Mouse (Mus musculus) mesoderm, embryonic 11.5 days (tissue): ENCODE results near the gene Mycbp2.

Source experiments
- DNase-seq: peaks from one replicate; pipeline ENCODE4 v3.0.0-alpha.2; 2012; ENCODE audit warnings: low read depth, low spot score

Gene Mycbp2

DNA sequence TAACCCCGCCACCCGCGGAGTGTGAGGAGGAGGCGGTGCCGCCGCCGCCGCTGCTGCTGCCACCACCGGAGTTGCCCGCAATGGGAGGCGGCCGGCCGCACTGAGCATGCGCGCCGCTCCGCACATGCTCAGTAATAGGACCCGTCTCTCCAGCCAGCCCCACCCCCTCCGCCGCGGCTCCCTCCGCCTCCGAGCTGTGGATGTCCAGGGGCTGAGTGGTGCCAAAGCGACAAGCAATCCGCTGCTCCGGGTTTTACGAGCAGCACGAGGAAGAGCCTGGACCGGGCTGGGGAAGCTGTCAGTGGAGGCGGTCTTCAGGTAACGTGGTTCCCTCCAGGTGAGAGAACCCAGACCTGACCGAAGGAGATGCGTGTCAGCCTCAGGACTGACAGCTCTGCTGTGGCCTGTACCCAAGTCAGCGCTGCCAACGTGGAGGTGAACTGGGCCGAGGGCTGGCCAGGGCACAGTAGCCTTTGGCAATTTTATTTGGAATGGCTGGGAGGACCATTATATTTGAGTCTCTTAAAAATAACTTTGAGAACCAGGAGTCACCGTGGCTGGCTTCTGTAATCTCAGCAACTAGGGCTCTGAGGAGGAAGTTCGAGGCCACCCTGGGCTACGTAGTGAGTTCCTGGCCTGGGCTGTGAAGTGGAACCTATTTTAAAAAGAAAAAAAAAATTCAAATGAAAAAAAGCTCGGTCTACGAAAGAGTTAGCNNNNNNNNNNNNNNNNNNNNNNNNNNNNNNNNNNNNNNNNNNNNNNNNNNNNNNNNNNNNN lies at the start of gene Mycbp2:
Gene Mycbp2, minus strand, starts transcription at position 86 of the 777 bp plus-strand sequence.
- DNase-seq: peak; percentile 97

DNA sequence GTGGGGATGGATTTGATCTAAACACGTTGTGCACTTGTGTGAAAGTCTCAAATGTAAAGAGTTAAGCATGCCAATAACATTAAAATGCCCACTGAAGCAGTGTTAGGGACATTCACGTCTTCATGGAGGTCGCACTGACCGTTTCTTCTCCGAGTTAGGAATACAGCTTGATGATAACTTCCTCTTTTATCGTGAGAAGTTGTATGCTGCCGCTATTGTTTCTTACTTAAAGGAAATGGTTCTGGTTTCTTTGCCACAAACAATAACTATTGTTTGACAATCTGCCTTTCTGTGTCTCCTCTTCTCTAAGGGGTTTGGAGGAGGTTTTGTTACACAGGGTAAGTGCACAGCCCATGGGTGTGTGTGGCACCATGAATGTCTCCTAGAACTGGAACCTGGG lies 45.8 kb upstream of the Mycbp2 start:
- no peak for DNase-seq

GRCm38 (mm10) chr14:103387431-103387830 lies 40.8 kb upstream of the Mycbp2 start:
- no peak for DNase-seq

DNA sequence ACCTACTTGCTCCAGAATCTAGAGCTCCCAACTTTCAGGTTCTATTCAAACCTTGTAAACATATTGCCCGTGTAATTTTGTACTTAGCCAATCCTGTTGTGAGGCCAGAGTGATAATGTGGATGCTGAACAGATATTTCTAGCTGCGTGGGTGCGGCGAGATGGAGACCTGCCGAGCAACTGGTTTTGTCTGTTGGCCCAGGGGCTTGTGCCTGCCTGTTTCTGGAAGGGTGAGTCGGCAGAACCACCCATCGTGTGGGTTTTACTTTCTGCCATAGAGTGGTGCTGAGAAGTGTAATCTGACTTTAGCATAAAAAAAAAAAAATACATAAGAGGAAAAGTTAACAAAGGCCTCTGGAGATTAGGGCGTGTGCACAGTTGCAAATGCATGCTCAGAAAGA lies 40.3 kb upstream of the Mycbp2 start:
- DNase-seq: no peak

GRCm38 (mm10) chr14:103385084-103385610 lies 38.5 kb upstream of the Mycbp2 start:
- DNase-seq: no peak

GRCm38 (mm10) chr14:103378703-103379102 lies 32.1 kb upstream of the Mycbp2 start:
- DNase-seq: no peak

GRCm38 (mm10) chr14:103376765-103377164 lies 30.2 kb upstream of the Mycbp2 start:
- DNase-seq: no peak

- no peak for DNase-seq
Measured at GRCm38 (mm10) chr14:103375523-103375922, 28.9 kb upstream of the Mycbp2 start.

DNA sequence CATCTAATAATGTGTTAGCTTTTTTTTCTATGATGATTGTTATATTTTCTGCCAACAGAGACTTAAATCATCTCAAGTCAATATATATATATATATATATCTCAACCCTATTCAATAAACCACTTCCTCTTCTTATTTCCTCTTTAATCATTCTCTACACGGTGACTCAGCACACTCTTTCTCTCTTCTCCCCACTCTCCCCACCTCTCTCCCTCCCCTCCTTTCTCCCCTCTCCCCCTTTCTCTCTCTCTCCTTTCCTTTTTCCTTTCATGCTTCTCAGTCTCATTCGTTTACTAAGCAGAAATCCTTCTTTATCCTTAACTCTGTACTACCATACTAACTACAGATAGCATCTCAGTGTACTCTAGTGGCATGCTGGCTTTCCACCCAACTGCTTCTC lies 16.6 kb upstream of the Mycbp2 start:
- DNase-seq: no peak

- no peak for DNase-seq
Measured at GRCm38 (mm10) chr14:103356066-103356465, 9.5 kb upstream of the Mycbp2 start.

DNA sequence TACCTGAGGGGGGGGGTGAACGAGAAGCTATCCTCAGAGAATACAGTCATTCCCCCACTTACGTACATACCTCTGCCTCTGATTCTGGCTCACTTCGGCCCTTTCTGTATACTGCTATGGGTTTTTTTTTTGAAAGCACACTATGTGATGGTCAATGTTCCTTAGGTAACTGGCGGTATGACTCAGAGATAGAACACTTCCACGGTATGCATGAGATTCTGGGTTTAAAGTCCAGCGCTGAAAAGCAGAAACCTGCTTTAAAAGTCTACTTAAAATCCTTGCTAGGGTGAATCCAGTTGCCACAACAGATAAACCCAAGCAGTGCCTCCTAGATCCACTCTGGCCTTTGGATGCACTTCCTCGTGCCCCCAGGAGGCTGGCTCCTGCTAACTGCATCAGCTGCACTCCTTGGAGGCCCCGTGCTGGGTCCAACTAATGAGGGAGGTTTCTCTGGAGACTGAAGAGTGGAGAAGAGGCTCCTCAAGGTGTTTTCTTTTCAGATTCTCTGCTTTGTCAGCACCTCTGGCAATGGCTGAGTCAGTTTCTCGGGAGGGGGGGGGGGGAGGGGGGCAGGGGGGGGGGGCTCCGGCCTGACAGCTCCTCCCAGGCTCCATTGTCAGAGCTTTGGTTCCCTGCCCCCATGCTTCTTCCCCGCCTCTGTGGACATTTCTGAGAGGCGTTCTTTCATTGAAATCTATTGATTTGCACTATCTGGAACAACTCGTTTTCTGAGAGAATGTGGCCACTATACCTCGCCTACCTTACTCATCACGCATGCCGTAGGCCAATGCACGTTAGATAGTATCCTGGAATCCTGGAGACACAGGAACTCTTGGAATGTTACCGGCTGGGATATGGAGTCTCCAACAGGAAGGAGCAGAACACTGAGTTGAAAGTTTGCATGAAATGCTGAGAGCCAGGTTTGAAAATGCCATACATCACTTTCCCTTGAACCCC lies 8.1 kb upstream of the Mycbp2 start:
- DNase-seq: peak; percentile 32

GRCm38 (mm10) chr14:103345858-103346728 lies 521 bp downstream of the Mycbp2 start:
- DNase-seq: peak; percentile 49

DNA sequence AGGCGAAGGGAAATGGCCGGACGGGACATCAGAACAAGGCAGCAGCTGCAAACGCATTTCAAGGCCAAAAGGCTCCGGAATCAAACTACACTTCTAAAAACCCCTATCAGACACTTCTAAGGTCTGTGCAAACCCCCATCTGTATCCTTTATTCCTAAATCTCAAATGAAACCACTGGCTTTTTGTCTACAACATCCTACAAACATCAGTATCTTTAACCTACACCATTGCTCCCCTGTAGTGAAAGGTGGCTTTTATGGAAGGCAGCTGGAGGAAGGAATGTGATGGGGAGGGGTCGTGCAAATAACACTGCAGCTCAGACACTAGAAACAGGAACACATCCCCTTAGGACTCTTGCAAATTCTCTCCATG lies 1.1 kb downstream of the Mycbp2 start:
- no peak for DNase-seq

- DNase-seq: no peak
Measured at GRCm38 (mm10) chr14:103345011-103345410, 1.6 kb downstream of the Mycbp2 start.

GRCm38 (mm10) chr14:103343791-103344190 lies 2.8 kb downstream of the Mycbp2 start:
- no peak for DNase-seq

DNA sequence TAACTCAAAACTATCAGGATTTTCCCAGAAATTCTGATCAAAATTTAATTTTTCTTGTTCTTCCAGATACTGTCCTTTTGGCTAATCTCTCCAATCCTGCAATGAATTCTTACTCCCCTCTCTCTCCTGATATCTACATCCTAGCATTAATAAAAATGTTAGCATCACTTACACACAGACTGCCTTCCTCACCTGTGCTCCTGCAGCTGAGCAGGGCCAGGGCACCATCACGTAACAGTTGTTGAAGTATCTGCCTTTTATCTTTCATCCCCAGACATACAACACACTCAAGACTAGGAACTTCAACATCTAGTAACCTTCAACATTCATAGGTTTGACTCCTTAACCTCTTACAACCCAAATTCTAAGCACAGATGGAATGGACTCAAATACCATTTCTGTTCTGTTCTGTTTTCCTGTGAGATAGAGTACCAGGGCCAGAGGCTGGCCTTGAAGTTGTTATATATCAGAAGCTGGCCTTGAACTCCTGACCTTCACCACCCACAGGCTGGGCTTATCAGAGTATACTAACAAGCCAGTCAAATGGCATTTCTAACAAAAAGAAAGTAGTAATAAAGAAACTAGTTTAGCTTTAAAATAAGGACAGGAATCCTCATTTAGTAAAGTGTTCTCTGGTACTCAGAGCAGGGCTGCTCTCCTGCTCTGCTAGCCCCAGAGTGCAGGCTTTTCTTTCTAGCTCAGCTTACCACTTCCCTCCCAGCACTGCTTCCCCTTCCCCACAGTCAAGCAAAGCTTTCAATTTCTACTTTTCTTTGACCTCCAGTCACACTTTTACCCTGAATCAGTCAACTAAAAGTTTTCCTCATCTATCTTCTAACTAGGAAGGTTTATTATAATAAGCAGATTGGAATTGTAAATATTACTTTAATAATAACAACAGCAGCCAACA lies 5.0 kb downstream of the Mycbp2 start:
- DNase-seq: no peak

GRCm38 (mm10) chr14:103312926-103313325 lies 33.7 kb downstream of the Mycbp2 start:
- no peak for DNase-seq

DNA sequence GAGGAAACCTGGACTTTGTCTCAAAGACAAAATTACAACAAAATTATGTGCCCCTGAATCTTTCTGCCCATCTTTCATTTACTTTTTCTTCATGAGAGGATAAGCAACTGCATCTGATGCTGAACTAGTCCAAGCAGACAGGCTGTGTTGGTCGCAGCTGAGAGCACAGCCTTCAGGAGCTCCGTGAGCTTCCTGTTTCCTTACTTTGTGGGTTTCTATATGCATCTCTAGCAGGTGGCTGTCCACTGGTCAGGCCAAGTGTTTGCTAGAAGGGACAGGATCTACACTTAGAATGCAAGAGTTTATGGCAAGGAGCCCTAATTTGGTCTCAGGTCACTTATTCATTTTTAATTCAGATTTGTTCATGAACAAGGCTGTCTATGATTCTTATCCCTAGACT lies 50.4 kb downstream of the Mycbp2 start:
- no peak for DNase-seq

DNA sequence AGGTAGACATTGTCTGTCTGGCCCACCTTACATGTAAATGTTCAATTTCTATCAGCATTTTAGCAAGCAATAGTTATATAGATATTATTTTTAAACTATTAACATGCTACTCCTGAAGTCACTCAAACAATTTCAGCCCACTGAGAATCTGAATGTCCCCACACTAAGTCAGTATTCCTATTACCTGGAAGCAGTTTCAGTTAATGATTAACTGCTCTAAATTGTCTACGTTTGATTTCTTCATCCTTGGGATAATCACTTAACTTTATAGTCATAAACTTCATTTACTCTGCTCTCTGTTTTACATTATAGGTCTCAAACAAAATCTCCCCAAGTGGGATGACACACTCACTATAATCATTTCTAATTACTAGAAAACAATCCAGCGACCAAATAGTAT lies 60.0 kb downstream of the Mycbp2 start:
- no peak for DNase-seq

DNA sequence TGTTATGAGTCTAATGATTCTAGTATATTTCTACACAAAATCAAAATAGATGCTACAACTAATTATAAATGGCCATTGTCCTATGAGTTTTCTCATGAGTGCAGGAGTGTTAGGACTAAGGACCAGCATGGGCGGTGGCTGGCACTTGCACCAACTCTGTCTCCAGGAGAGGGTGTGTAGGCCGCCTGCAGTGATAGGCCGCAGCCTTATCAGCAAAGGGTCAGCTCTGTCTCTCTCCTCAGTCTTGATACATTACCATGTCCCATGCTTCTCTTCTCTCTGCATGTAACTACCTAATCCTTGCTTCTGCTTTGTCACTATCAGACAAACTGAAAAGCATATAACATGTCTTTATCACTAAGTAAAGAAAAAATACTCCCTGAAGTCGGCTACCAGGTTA lies 69.9 kb downstream of the Mycbp2 start:
- DNase-seq: no peak
